Mouse (Mus musculus) cerebellum, adult 2 months (tissue): ENCODE measurements around the gene Gm27027.

Source experiments
- CTCF ChIP-seq: fragments of 200-500 bp; IDR thresholded peaks from 2 replicates; pipeline ENCODE4 v1.5.1; 2011; ENCODE audit warnings: low read depth, mild to moderate bottlenecking, control low read depth, low read length, moderate library complexity, borderline replicate concordance; ENCODE audit not compliant: insufficient read depth
- POLR2A ChIP-seq: fragments of 200-500 bp; IDR thresholded peaks from 2 replicates; pipeline ENCODE4 v1.6.1; 2011; ENCODE audit warnings: low read length, control low read depth, borderline replicate concordance; ENCODE audit not compliant: insufficient read depth

DNA sequence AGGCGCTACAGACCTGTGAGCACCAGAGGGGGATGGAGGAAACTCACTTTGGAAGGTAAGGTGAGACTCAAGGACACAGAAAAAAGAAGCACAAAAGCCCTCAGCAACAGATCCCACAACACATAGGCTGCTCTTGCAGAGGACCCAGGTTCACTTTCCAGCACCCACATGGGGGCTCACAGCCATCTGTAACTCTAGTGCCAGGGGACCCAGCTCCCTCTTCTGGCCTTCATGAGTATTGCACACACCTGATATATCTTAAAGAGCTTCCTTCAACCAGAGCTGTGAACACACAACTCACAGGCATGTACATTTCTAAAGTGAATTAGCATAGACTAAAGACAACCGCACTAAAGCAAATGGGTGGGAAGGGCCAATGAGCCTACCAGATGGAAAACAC is 52.1 kb downstream of the Gm27027 start:
- TF ChIP-seq CTCF, result no peak
- TF ChIP-seq POLR2A, result no peak
